Mouse (Mus musculus): Measurements from ENCODE around the gene Rpf1. TPM values are rescaled to one million over a fixed set of nuclear protein-coding genes. Genes with fewer than 3 reads are reported as not detected.

Gene Rpf1
- total RNA-seq (2014; rRNA removed; ENCODE audit: low replicate concordance) (17.0 and 17.8 TPM in 2 replicates), polyA plus RNA-seq (2015; fragmentation: Nextera tagmentation; extraction: Ambion mirVana) (27.3 and 30.7 TPM in 2 replicates)

GRCm38 (mm10) chr3:146520798-146521651 is at the start of gene Rpf1:
Gene Rpf1 (minus strand): TSS chr3:146521429.
- Histone ChIP-seq H3K4me3 (ENCODE audit: low read depth, low read length) (peak within 1 kb of the TSS; percentile 75), H3K9me3 (replicated peaks; ENCODE audit: control insufficient read depth, low read length) (no peaks in the 10 kb centered on the region), H3K4me2 (ENCODE audit: low read depth, low read length) (peak within 1 kb of the TSS; percentile 72), H3K9ac (replicated peaks; ENCODE audit: low read depth, low read length) (peak within 1 kb of the TSS; percentile 71), H3K36me3 (replicated peaks; ENCODE audit: control insufficient read depth, insufficient read depth, low read length) (peaks cover 22% of the 10 kb centered on the region), H3K4me1 (ENCODE audit: control insufficient read depth, insufficient read depth) (peaks cover 3% of the 10 kb centered on the region; the same call in 1 of the 2 replicates), H3K27me3 (ENCODE audit: control insufficient read depth, insufficient read depth, low read length) (no peaks in the 10 kb centered on the region), H3K27ac (ENCODE audit: low read depth) (peak within 1 kb of the TSS; percentile 96)
- TF ChIP-seq EP300 (IDR thresholded peaks at IDR 0.05; ENCODE audit: low read depth) = no peak
- TF ChIP-seq CTCF (IDR thresholded peaks at IDR 0.05; ENCODE audit: low read depth) = no peak
- WGBS = under 1% methylated on average over 62 of the region's 82 CpGs
- DNase-seq (ENCODE audit: low spot score) = peak; percentile 91
- ATAC-seq (ENCODE audit: insufficient read depth, low read depth) = peak; percentile 95

- 89% methylated on average over 6 of the region's 6 CpGs for WGBS
- H3K4me1 ChIP-seq (ENCODE audit: control insufficient read depth, insufficient read depth) = no peaks in the 10 kb centered on the region
Observed at GRCm38 (mm10) chr3:146570939-146571338, 49.7 kb upstream of the Rpf1 start.

GRCm38 (mm10) chr3:146570148-146570782 is 49.0 kb upstream of the Rpf1 start, which contains the start of gene Uox:
Gene Uox (plus strand): TSS chr3:146570426.
- H3K4me1 ChIP-seq (ENCODE audit: control insufficient read depth, insufficient read depth) = no peaks in the 10 kb centered on the region
- no peak within 1 kb of the TSS for H3K9ac ChIP-seq (replicated peaks; ENCODE audit: low read depth, low read length)
- no peak for TF ChIP-seq EP300 (IDR thresholded peaks at IDR 0.05; ENCODE audit: low read depth)
- DNase-seq (ENCODE audit: low spot score) (no peak), ATAC-seq (ENCODE audit: insufficient read depth, low read depth) (no peak)
- H3K27ac ChIP-seq (ENCODE audit: low read depth) = no peak within 1 kb of the TSS
- H3K27me3 ChIP-seq (ENCODE audit: control insufficient read depth, insufficient read depth, low read length) = no peaks in the 10 kb centered on the region
- no peaks in the 10 kb centered on the region for H3K36me3 ChIP-seq (replicated peaks; ENCODE audit: control insufficient read depth, insufficient read depth, low read length)
- H3K4me2 ChIP-seq (ENCODE audit: low read depth, low read length) = no peak within 1 kb of the TSS
- 86% methylated on average over 10 of the region's 10 CpGs for WGBS
- H3K9me3 ChIP-seq (replicated peaks; ENCODE audit: control insufficient read depth, low read length) = no peaks in the 10 kb centered on the region
- no peak within 1 kb of the TSS for H3K4me3 ChIP-seq (ENCODE audit: low read depth, low read length)

More at GRCm38 (mm10) chr3:146570939-146571338, 49.7 kb upstream of the Rpf1 start:
- TF ChIP-seq EP300 (IDR thresholded peaks at IDR 0.05; ENCODE audit: low read depth) (no peak), CTCF (IDR thresholded peaks at IDR 0.05; ENCODE audit: low read depth) (no peak)
- Histone ChIP-seq H3K27me3 (ENCODE audit: control insufficient read depth, insufficient read depth, low read length) (no peaks in the 10 kb centered on the region), H3K9me3 (replicated peaks; ENCODE audit: control insufficient read depth, low read length) (no peaks in the 10 kb centered on the region), H3K36me3 (replicated peaks; ENCODE audit: control insufficient read depth, insufficient read depth, low read length) (no peaks in the 10 kb centered on the region), H3K27ac (ENCODE audit: low read depth) (no peak overlapping the region), H3K9ac (replicated peaks; ENCODE audit: low read depth, low read length) (no peak overlapping the region), H3K4me2 (ENCODE audit: low read depth, low read length) (no peak overlapping the region), H3K4me3 (ENCODE audit: low read depth, low read length) (no peak overlapping the region)
- no peak for DNase-seq (ENCODE audit: low spot score)
- ATAC-seq (ENCODE audit: insufficient read depth, low read depth) = no peak

GRCm38 (mm10) chr3:146569594-146569993 is 48.4 kb upstream of the Rpf1 start:
- no peak overlapping the region for H3K27ac ChIP-seq (ENCODE audit: low read depth)
- H3K4me3 ChIP-seq (ENCODE audit: low read depth, low read length) = no peak overlapping the region
- no peaks in the 10 kb centered on the region for H3K4me1 ChIP-seq (ENCODE audit: control insufficient read depth, insufficient read depth)
- no peaks in the 10 kb centered on the region for H3K36me3 ChIP-seq (replicated peaks; ENCODE audit: control insufficient read depth, insufficient read depth, low read length)
- no peak for TF ChIP-seq EP300 (IDR thresholded peaks at IDR 0.05; ENCODE audit: low read depth)
- no peak for TF ChIP-seq CTCF (IDR thresholded peaks at IDR 0.05; ENCODE audit: low read depth)
- no peaks in the 10 kb centered on the region for H3K27me3 ChIP-seq (ENCODE audit: control insufficient read depth, insufficient read depth, low read length)
- H3K4me2 ChIP-seq (ENCODE audit: low read depth, low read length) = no peak overlapping the region
- 93% methylated on average over 3 of the region's 3 CpGs for WGBS
- no peak for ATAC-seq (ENCODE audit: insufficient read depth, low read depth)
- H3K9me3 ChIP-seq (replicated peaks; ENCODE audit: control insufficient read depth, low read length) = no peaks in the 10 kb centered on the region
- no peak overlapping the region for H3K9ac ChIP-seq (replicated peaks; ENCODE audit: low read depth, low read length)
- DNase-seq (ENCODE audit: low spot score) = no peak

GRCm38 (mm10) chr3:146567884-146568530 is 46.8 kb upstream of the Rpf1 start:
- WGBS = 55% methylated on average over 9 of the region's 9 CpGs
- Histone ChIP-seq H3K4me1 (ENCODE audit: control insufficient read depth, insufficient read depth) (no peaks in the 10 kb centered on the region), H3K4me2 (ENCODE audit: low read depth, low read length) (no peak overlapping the region), H3K27ac (ENCODE audit: low read depth) (no peak overlapping the region), H3K9ac (replicated peaks; ENCODE audit: low read depth, low read length) (no peak overlapping the region), H3K9me3 (replicated peaks; ENCODE audit: control insufficient read depth, low read length) (no peaks in the 10 kb centered on the region), H3K4me3 (ENCODE audit: low read depth, low read length) (no peak overlapping the region), H3K27me3 (ENCODE audit: control insufficient read depth, insufficient read depth, low read length) (no peaks in the 10 kb centered on the region), H3K36me3 (replicated peaks; ENCODE audit: control insufficient read depth, insufficient read depth, low read length) (no peaks in the 10 kb centered on the region)
- no peak for TF ChIP-seq EP300 (IDR thresholded peaks at IDR 0.05; ENCODE audit: low read depth)
- no peak for TF ChIP-seq CTCF (IDR thresholded peaks at IDR 0.05; ENCODE audit: low read depth)
- ATAC-seq (ENCODE audit: insufficient read depth, low read depth) = no peak
- DNase-seq (ENCODE audit: low spot score) = no peak
